Mouse (Mus musculus) liver, embryonic 12.5 days (tissue): ENCODE measurements around the gene Hells. TPM values are rescaled to one million over a fixed set of nuclear protein-coding genes. Genes with fewer than 3 reads are reported as not detected.
A peak's percentile ranks its signal among the peaks of the same experiment; 100 is the strongest.

Source experiments
- ATAC-seq: fragments of 200-750 bp; cut with Nextera tagmentation; 2 replicates; pipeline ENCODE4 v1.8.0; 2017; ENCODE audit warnings: moderate number of reproducible peaks, mild to moderate bottlenecking, moderate library complexity
- H3K27ac ChIP-seq: fragments of 300-500 bp; sonication (generic); 2 replicates; pipeline ENCODE4 v1.5.1; 2016; ENCODE audit warnings: mild to moderate bottlenecking
- H3K27me3 ChIP-seq: fragments of 300-500 bp; sonication (generic); replicated peaks from 2 replicates; pipeline ENCODE4 v1.6.1; 2016; ENCODE audit warnings: mild to moderate bottlenecking, moderate library complexity
- H3K36me3 ChIP-seq: fragments of 300-500 bp; sonication (generic); 2 replicates; pipeline ENCODE4 v1.6.1; 2016; ENCODE audit warnings: mild to moderate bottlenecking, moderate library complexity
- H3K4me1 ChIP-seq: fragments of 300-500 bp; sonication (generic); 2 replicates; pipeline ENCODE4 v1.6.1; 2016
- H3K4me2 ChIP-seq: fragments of 300-500 bp; sonication (generic); 2 replicates; pipeline ENCODE4 v1.6.1; 2016; ENCODE audit warnings: mild to moderate bottlenecking, moderate library complexity
- H3K4me3 ChIP-seq: fragments of 300-500 bp; sonication (generic); 2 replicates; pipeline ENCODE4 v1.5.1; 2016; ENCODE audit warnings: mild to moderate bottlenecking, moderate library complexity
- H3K9ac ChIP-seq: fragments of 300-500 bp; sonication (generic); 2 replicates; pipeline ENCODE4 v1.6.1; 2016; ENCODE audit warnings: mild to moderate bottlenecking, moderate library complexity
- H3K9me3 ChIP-seq: fragments of 300-500 bp; sonication (generic); replicated peaks from 2 replicates; pipeline ENCODE4 v1.6.1; 2016; ENCODE audit warnings: mild to moderate bottlenecking, moderate library complexity
- WGBS: fragments of 180-500 bp; shearing (Covaris S2); methylation state at CpG from one replicate; pipeline ENCODE4 v1.1.7; 2016; ENCODE audit not compliant: insufficient replicate concordance; 5-methylcytosine and 5-hydroxymethylcytosine counted together
- microRNA-seq: library from miRNA; unstranded; fragments of <30 nt; microRNA quantifications from one replicate; pipeline ENCODE4, GENCODE M21; 2017
- polyA plus RNA-seq: library from polyadenylated mRNA; unstranded; fragments of >200 nt; fragmentation: Nextera tagmentation; extraction: Ambion mirVana; gene quantifications from 2 replicates; pipeline ENCODE4 v1.2.1, GENCODE M21; 2016

The Hells gene
- polyA plus RNA-seq, 1 experiment from 2014 or later, result 44.5 TPM

- H3K4me1 ChIP-seq, result no peaks in the 10 kb centered on the region
- no peak overlapping the region for H3K4me3 ChIP-seq
- H3K27ac ChIP-seq, result no peak overlapping the region
- no peak for ATAC-seq
- no peak overlapping the region for H3K4me2 ChIP-seq
- peaks cover 82% of the 10 kb centered on the region for H3K36me3 ChIP-seq
- H3K27me3 ChIP-seq, result no peaks in the 10 kb centered on the region
- WGBS, result 83% methylated on average over 2 of the region's 2 CpGs
- no peaks in the 10 kb centered on the region for H3K9me3 ChIP-seq
- no peak overlapping the region for H3K9ac ChIP-seq
Measured at GRCm38 (mm10) chr19:38944590-38945307, 14.0 kb downstream of the Hells start.

- Histone ChIP-seq H3K9ac (no peak overlapping the region), H3K27me3 (no peaks in the 10 kb centered on the region), H3K9me3 (no peaks in the 10 kb centered on the region), H3K4me3 (no peak overlapping the region), H3K4me2 (no peak overlapping the region), H3K4me1 (no peaks in the 10 kb centered on the region), H3K36me3 (peaks cover 52% of the 10 kb centered on the region), H3K27ac (no peak overlapping the region)
- WGBS, result 85% methylated on average over 6 of the region's 6 CpGs
- ATAC-seq, result no peak
Measured at GRCm38 (mm10) chr19:38970741-38971140, 40.0 kb downstream of the Hells start.

- H3K36me3 ChIP-seq, result peaks cover 36% of the 10 kb centered on the region
- no peak overlapping the region for H3K4me3 ChIP-seq
- H3K4me1 ChIP-seq, result no peaks in the 10 kb centered on the region
- no peaks in the 10 kb centered on the region for H3K9me3 ChIP-seq
- ATAC-seq, result 0 out of 2 replicates have a peak, but pooled peaks have one; percentile 35
- no peak overlapping the region for H3K4me2 ChIP-seq
- no peak overlapping the region for H3K27ac ChIP-seq
- H3K9ac ChIP-seq, result no peak overlapping the region
- WGBS, result 70% methylated on average over 5 of the region's 5 CpGs
- no peaks in the 10 kb centered on the region for H3K27me3 ChIP-seq
Measured at GRCm38 (mm10) chr19:38972581-38972980, 41.9 kb downstream of the Hells start.

- H3K4me3 ChIP-seq, result no peak overlapping the region
- H3K4me1 ChIP-seq, result no peaks in the 10 kb centered on the region
- whole genome bisulfite sequencing, result 49% methylated on average over 7 of the region's 7 CpGs
- no peaks in the 10 kb centered on the region for H3K27me3 ChIP-seq
- ATAC-seq, result 0 out of 2 replicates have a peak, but pooled peaks have one; percentile 24
- H3K4me2 ChIP-seq, result no peak overlapping the region
- H3K9ac ChIP-seq, result no peak overlapping the region
- no peaks in the 10 kb centered on the region for H3K9me3 ChIP-seq
- H3K27ac ChIP-seq, result no peak overlapping the region
- H3K36me3 ChIP-seq, result peaks cover 31% of the 10 kb centered on the region
Measured at GRCm38 (mm10) chr19:38973666-38974065, 43.0 kb downstream of the Hells start.

GRCm38 (mm10) chr19:38976269-38976668 lies 45.6 kb downstream of the Hells start:
- Histone ChIP-seq H3K4me1 (no peaks in the 10 kb centered on the region), H3K27me3 (no peaks in the 10 kb centered on the region), H3K4me3 (no peak overlapping the region), H3K4me2 (no peak overlapping the region), H3K36me3 (peaks cover 11% of the 10 kb centered on the region), H3K9me3 (no peaks in the 10 kb centered on the region), H3K9ac (no peak overlapping the region), H3K27ac (no peak overlapping the region)
- no peak for ATAC-seq

GRCm38 (mm10) chr19:38981966-38982365 lies 51.3 kb downstream of the Hells start:
- no peak for ATAC-seq
- 0% methylated on average over 1 of the region's 1 CpGs for WGBS
- no peaks in the 10 kb centered on the region for H3K27me3 ChIP-seq

GRCm38 (mm10) chr19:38998248-38998647 lies 67.5 kb downstream of the Hells start:
- no peak overlapping the region for H3K27ac ChIP-seq
- H3K4me3 ChIP-seq, result no peak overlapping the region
- no peaks in the 10 kb centered on the region for H3K27me3 ChIP-seq
- ATAC-seq, result no peak
- no peaks in the 10 kb centered on the region for H3K4me1 ChIP-seq
- no peak overlapping the region for H3K4me2 ChIP-seq
- no peaks in the 10 kb centered on the region for H3K9me3 ChIP-seq
- no peak overlapping the region for H3K9ac ChIP-seq
- H3K36me3 ChIP-seq, result no peaks in the 10 kb centered on the region
- WGBS, result 48% methylated on average over 4 of the region's 4 CpGs

More at GRCm38 (mm10) chr19:38981966-38982365, 51.3 kb downstream of the Hells start:
- no peak overlapping the region for H3K27ac ChIP-seq
- H3K9ac ChIP-seq, result no peak overlapping the region
- H3K36me3 ChIP-seq, result no peaks in the 10 kb centered on the region
- H3K4me2 ChIP-seq, result no peak overlapping the region
- H3K9me3 ChIP-seq, result no peaks in the 10 kb centered on the region
- no peak overlapping the region for H3K4me3 ChIP-seq
- H3K4me1 ChIP-seq, result no peaks in the 10 kb centered on the region

GRCm38 (mm10) chr19:38998676-38999075 lies 68.0 kb downstream of the Hells start:
- Histone ChIP-seq H3K36me3 (no peaks in the 10 kb centered on the region), H3K27me3 (no peaks in the 10 kb centered on the region), H3K9ac (no peak overlapping the region), H3K4me1 (no peaks in the 10 kb centered on the region), H3K4me3 (no peak overlapping the region), H3K27ac (no peak overlapping the region), H3K9me3 (no peaks in the 10 kb centered on the region), H3K4me2 (no peak overlapping the region)
- 61% methylated on average over 1 of the region's 1 CpGs for WGBS
- no peak for ATAC-seq

GRCm38 (mm10) chr19:39005132-39005531 lies 74.4 kb downstream of the Hells start:
- Histone ChIP-seq H3K36me3 (no peaks in the 10 kb centered on the region), H3K27ac (no peak overlapping the region), H3K4me1 (no peaks in the 10 kb centered on the region), H3K4me2 (no peak overlapping the region), H3K9me3 (no peaks in the 10 kb centered on the region), H3K9ac (no peak overlapping the region), H3K4me3 (no peak overlapping the region), H3K27me3 (no peaks in the 10 kb centered on the region)
- no peak for ATAC-seq
- WGBS, result 65% methylated on average over 1 of the region's 1 CpGs

- Histone ChIP-seq H3K9ac (no peak within 1 kb of the TSS), H3K4me1 (no peaks in the 10 kb centered on the region), H3K4me2 (no peak within 1 kb of the TSS), H3K9me3 (no peaks in the 10 kb centered on the region), H3K27me3 (no peaks in the 10 kb centered on the region), H3K4me3 (no peak within 1 kb of the TSS), H3K36me3 (no peaks in the 10 kb centered on the region), H3K27ac (no peak within 1 kb of the TSS)
- no peak for ATAC-seq
Measured at GRCm38 (mm10) chr19:39006715-39007114, 76.0 kb downstream of the Hells start, which contains the start of gene Cyp2c55. Cyp2c55 (plus strand) TSS chr19:39007019.

Small RNA genes within 50 kb of the gene (microRNA-seq; reads per million reads assigned to microRNA genes)
- not detected for gene Gm23800

Other genes starting within 250 kb of the Hells start
- 8.1 and 8.3 TPM in 2 replicates for gene Noc3l, start 111.7 kb upstream of the Hells start, polyA plus RNA-seq
- gene Tbc1d12, start 94.3 kb upstream of the Hells start, polyA plus RNA-seq, result 2.0 and 2.3 TPM in 2 replicates
- gene Cyp2c55, start 76.1 kb downstream of the Hells start, polyA plus RNA-seq, result not detected in 2 replicates
- gene Cyp2c65, start 130.1 kb downstream of the Hells start, polyA plus RNA-seq, result not detected in 2 replicates
- not detected in 2 replicates for gene Cyp2c66, start 183.0 kb downstream of the Hells start, polyA plus RNA-seq